Mouse (Mus musculus) left cerebral cortex, adult 11 months (tissue): ENCODE measurements around the gene Lenep.
"Not testable (repeated sequence)": the region's sequence is repeated elsewhere in the genome, so short reads cannot be mapped to it uniquely, and the experiment has no call there.

Source experiments
- DNase-seq: peaks from one replicate; pipeline ENCODE4 v3.0.0; 2022; ENCODE audit warnings: low spot score

The Lenep gene

GRCm38 (mm10) chr3:89402693-89403092 lies at the start of gene Lenep:
Lenep (minus strand) TSS chr3:89402793.
- DNase-seq, result no peak

- DNase-seq, result no peak
Measured at GRCm38 (mm10) chr3:89451916-89452315, 49.3 kb upstream of the Lenep start.

GRCm38 (mm10) chr3:89449541-89449940 lies 46.9 kb upstream of the Lenep start:
- DNase-seq, result no peak

- DNase-seq, result no peak
Measured at GRCm38 (mm10) chr3:89448720-89449537, 46.3 kb upstream of the Lenep start.

- DNase-seq, result no peak
Measured at GRCm38 (mm10) chr3:89440691-89441090, 38.1 kb upstream of the Lenep start.

GRCm38 (mm10) chr3:89437269-89437668 lies 34.7 kb upstream of the Lenep start:
- no peak for DNase-seq

- no peak for DNase-seq
Measured at GRCm38 (mm10) chr3:89436176-89437113, 33.9 kb upstream of the Lenep start, which contains the start of gene Pbxip1. Pbxip1 (plus strand) TSS chr3:89436706.

GRCm38 (mm10) chr3:89435041-89435440 lies 32.4 kb upstream of the Lenep start:
- no peak for DNase-seq

- no peak for DNase-seq
Measured at GRCm38 (mm10) chr3:89434532-89434931, 31.9 kb upstream of the Lenep start.

GRCm38 (mm10) chr3:89432606-89433005 lies 30.0 kb upstream of the Lenep start:
- DNase-seq, result no peak

- DNase-seq, result peak; percentile 91
Measured at GRCm38 (mm10) chr3:89430171-89431159, 27.9 kb upstream of the Lenep start, which contains the start of gene Pygo2. Pygo2 (plus strand) TSS chr3:89430214.

GRCm38 (mm10) chr3:89429021-89429420 lies 26.4 kb upstream of the Lenep start:
- DNase-seq, result not testable (repeated sequence)

- no peak for DNase-seq
Measured at GRCm38 (mm10) chr3:89425876-89426275, 23.3 kb upstream of the Lenep start.

- no peak for DNase-seq
Measured at GRCm38 (mm10) chr3:89425141-89425525, 22.5 kb upstream of the Lenep start.

- DNase-seq, result no peak
Measured at GRCm38 (mm10) chr3:89424416-89425140, 22.0 kb upstream of the Lenep start.

- DNase-seq, result no peak
Measured at GRCm38 (mm10) chr3:89422556-89423205, 20.1 kb upstream of the Lenep start.

- DNase-seq, result no peak
Measured at GRCm38 (mm10) chr3:89421810-89422473, 19.3 kb upstream of the Lenep start.

GRCm38 (mm10) chr3:89421002-89421774 lies 18.6 kb upstream of the Lenep start:
- peak; percentile 66 for DNase-seq

GRCm38 (mm10) chr3:89420421-89420820 lies 17.8 kb upstream of the Lenep start:
- DNase-seq, result no peak
